Mouse (Mus musculus) liver, adult 2 months (tissue): ENCODE data around the gene Dnm3.

ENCODE experiments used
- CTCF ChIP-seq: fragments of 200-500 bp; IDR thresholded peaks from 2 replicates; pipeline ENCODE4 v1.5.1; 2011; ENCODE audit warnings: low read depth, low read length, control low read depth
- POLR2A ChIP-seq: fragments of 200-500 bp; IDR thresholded peaks from 2 replicates; pipeline ENCODE4 v1.6.1; 2011; ENCODE audit warnings: low read length, control low read depth; ENCODE audit not compliant: insufficient read depth; ENCODE audit errors: extremely low read depth

DNA sequence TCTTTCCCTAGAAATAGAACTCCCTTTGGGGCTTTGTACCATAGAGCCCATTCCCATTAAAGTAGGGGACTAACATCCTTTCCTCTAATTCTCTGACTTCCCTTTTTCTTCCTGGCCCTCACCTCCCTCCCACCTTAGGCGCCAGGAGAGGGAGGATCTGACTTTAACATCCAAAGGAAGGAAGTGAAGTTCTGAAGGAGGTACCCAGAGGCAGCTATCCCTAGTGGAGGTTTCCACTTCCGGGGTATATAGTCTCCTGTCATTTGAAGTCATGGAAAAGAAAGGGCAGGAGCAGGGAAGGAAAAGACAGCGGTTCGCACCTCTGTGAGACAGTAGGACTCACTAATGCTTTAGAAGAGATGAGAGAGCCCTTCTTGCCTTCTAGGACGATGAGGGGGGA lies 478.5 kb downstream of the Dnm3 start:
- TF ChIP-seq POLR2A (no peak), CTCF (no peak)
